Mouse (Mus musculus) limb, embryonic 12.5 days (tissue): ENCODE results near the gene Ndufaf2. TPM values are rescaled to one million over a fixed set of nuclear protein-coding genes. Genes with fewer than 3 reads are reported as not detected.
A peak's percentile ranks its signal among the peaks of the same experiment; 100 is the strongest.

Source experiments
- ATAC-seq: fragments of 200-750 bp; cut with Nextera tagmentation; 2 replicates; pipeline ENCODE4 v1.8.0; 2017; ENCODE audit warnings: low read depth, moderate TSS enrichment; ENCODE audit not compliant: insufficient number of reproducible peaks, insufficient read depth, low FRiP score, low TSS enrichment
- H3K27ac ChIP-seq: fragments of 300-500 bp; sonication (generic); 2 replicates; pipeline ENCODE4 v1.5.1; 2016; ENCODE audit warnings: mild to moderate bottlenecking, moderate library complexity
- H3K27me3 ChIP-seq: fragments of 300-500 bp; sonication (generic); 2 replicates; pipeline ENCODE4 v1.6.1; 2016; ENCODE audit warnings: mild to moderate bottlenecking, moderate library complexity
- H3K36me3 ChIP-seq: fragments of 300-500 bp; sonication (generic); 2 replicates; pipeline ENCODE4 v1.6.1; 2016; ENCODE audit warnings: mild to moderate bottlenecking, moderate library complexity
- H3K4me1 ChIP-seq: fragments of 300-500 bp; sonication (generic); replicated peaks from 2 replicates; pipeline ENCODE4 v1.6.1; 2016
- H3K4me2 ChIP-seq: fragments of 300-500 bp; sonication (generic); 2 replicates; pipeline ENCODE4 v1.6.1; 2016; ENCODE audit warnings: mild to moderate bottlenecking, moderate library complexity
- H3K4me3 ChIP-seq: fragments of 300-500 bp; sonication (generic); replicated peaks from 2 replicates; pipeline ENCODE4 v1.5.1; 2016; ENCODE audit warnings: mild to moderate bottlenecking
- H3K9ac ChIP-seq: fragments of 300-500 bp; sonication (generic); replicated peaks from 2 replicates; pipeline ENCODE4 v1.6.1; 2016; ENCODE audit warnings: mild to moderate bottlenecking, moderate library complexity
- H3K9me3 ChIP-seq: fragments of 300-500 bp; sonication (generic); 2 replicates; pipeline ENCODE4 v1.6.1; 2016; ENCODE audit warnings: mild to moderate bottlenecking, moderate library complexity
- WGBS: fragments of 180-500 bp; shearing (Covaris S2); methylation state at CpG from one replicate; pipeline ENCODE4 v1.1.7; 2016; 5-methylcytosine and 5-hydroxymethylcytosine counted together
- polyA plus RNA-seq: library from polyadenylated mRNA; unstranded; fragments of >200 nt; fragmentation: Nextera tagmentation; extraction: Ambion mirVana; gene quantifications from 2 replicates; pipeline ENCODE4 v1.2.1, GENCODE M21; 2016

Ndufaf2 gene
- polyA plus RNA-seq, 1 experiment from 2014 or later, result 98.5 TPM

DNA sequence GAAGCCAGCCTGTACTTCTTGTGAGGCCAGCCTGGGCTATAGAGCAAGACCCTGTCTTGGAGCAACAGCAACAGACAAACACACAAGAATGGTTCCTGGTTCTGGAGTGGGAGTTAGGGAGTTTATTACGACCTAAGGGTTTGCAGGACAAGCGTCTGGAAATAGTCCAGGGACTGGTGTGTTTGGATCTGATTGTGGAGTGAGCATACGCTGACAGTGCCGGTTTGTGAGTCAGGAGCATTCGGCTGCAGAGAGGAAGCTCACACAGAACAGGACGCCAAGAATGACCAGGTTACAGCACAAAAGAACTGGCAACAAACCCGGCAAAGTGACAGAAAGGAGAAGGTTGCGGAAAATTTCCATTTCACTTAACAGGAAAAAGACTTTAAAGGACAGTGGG, 12.1 kb upstream of the Ndufaf2 start:
- no peaks in the 10 kb centered on the region for H3K4me1 ChIP-seq
- peaks cover 38% of the 10 kb centered on the region for H3K36me3 ChIP-seq
- H3K9ac ChIP-seq, result no peak overlapping the region
- ATAC-seq, result no peak
- H3K4me2 ChIP-seq, result no peak overlapping the region
- H3K9me3 ChIP-seq, result no peaks in the 10 kb centered on the region
- H3K4me3 ChIP-seq, result no peak overlapping the region
- no peak overlapping the region for H3K27ac ChIP-seq
- no peaks in the 10 kb centered on the region for H3K27me3 ChIP-seq
- WGBS, result 88% methylated on average over 8 of the region's 8 CpGs

DNA sequence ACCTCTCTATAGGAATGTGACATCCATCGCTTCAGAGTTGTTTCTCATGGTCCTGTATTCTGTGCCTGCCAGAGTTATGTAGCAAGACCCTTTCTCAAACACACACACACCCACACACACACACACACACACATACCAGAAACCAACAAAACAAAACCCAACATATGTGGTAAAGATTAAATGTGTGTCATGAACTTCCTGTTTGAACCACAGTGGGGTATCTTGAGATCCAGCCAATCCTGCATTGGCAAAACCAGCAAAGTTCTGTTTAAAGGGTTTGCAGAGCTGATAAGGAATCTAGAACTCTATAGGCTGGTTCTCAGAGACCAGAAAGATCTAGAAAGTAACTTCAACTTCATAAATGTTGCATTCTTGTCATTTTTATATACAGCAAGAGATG, 11.6 kb upstream of the Ndufaf2 start:
- Histone ChIP-seq H3K36me3 (peaks cover 38% of the 10 kb centered on the region), H3K4me1 (no peaks in the 10 kb centered on the region), H3K9ac (no peak overlapping the region), H3K27me3 (no peaks in the 10 kb centered on the region), H3K4me2 (no peak overlapping the region), H3K9me3 (no peaks in the 10 kb centered on the region), H3K4me3 (no peak overlapping the region), H3K27ac (no peak overlapping the region)
- no peak for ATAC-seq
- WGBS, result 94% methylated on average over 1 of the region's 1 CpGs

DNA sequence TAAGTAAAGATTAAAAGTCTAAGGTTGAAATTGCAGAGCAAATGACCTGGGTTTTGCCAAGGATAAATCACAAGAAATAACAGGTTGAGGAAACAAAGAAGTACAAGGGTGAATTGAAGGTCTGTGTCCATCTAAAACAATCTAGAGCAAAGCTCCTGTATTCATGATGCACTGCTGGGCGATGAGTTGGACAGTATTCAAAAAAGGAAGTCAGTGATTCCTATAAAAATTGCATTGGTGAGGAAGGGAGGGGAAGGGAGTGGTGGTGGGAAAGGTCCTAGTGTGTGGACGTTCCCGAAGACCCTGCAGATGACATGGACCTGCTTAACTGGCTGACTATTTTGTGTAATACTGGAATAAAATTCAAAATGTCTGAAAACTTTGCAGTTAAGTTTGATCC, 6.2 kb upstream of the Ndufaf2 start:
- ATAC-seq, result no peak
- 84% methylated on average over 3 of the region's 3 CpGs for WGBS

DNA sequence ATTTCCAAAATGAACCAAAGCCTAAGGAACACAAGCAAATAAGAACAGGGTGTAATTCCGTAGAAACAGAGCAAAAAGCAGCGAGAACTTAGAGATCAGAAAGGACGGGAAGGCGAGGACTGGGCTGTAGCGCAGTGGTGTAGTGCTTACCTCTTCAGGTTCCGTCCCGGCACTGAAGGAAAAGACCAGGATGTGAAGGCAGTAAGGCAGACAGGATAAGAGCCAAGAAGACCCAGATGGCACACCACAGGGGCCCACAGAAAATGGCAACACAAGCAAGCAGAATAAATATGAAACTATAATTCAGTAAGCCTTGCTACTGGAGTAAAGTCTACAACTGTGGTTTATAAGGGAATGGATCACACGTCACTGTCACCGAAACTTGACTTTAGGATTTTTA, 5.5 kb upstream of the Ndufaf2 start:
- Histone ChIP-seq H3K4me1 (peaks cover 8% of the 10 kb centered on the region), H3K9ac (no peak overlapping the region), H3K27me3 (no peaks in the 10 kb centered on the region), H3K9me3 (no peaks in the 10 kb centered on the region), H3K36me3 (peaks cover 9% of the 10 kb centered on the region; the same call in 1 of the 2 replicates), H3K4me3 (no peak overlapping the region), H3K27ac (no peak overlapping the region), H3K4me2 (no peak overlapping the region)
- no peak for ATAC-seq
- 95% methylated on average over 9 of the region's 9 CpGs for WGBS

More for the DNA sequence above, 6.2 kb upstream of the Ndufaf2 start:
- H3K4me3 ChIP-seq, result no peak overlapping the region
- no peak overlapping the region for H3K4me2 ChIP-seq
- H3K36me3 ChIP-seq, result peaks cover 9% of the 10 kb centered on the region; the same call in 1 of the 2 replicates
- peaks cover 3% of the 10 kb centered on the region for H3K4me1 ChIP-seq
- no peak overlapping the region for H3K9ac ChIP-seq
- H3K9me3 ChIP-seq, result no peaks in the 10 kb centered on the region
- no peaks in the 10 kb centered on the region for H3K27me3 ChIP-seq
- no peak overlapping the region for H3K27ac ChIP-seq

DNA sequence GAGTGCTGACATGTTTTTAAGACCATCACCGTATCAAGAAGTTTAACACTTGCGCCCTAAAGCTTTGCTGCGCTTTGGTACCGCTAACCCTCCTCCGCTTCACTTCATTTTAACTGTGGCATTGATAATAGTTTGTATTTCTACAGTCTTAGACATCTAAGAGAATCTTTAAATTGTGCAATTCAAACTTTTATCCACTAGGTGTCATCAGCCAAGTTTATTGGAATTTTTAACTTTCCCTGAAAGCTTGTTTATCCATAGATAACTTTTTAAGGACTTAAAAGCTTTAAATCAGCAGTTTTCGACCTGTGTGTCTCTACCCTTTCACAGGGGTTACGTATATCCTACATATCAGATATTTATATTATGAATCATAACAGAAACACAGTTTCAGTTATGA, 1.5 kb upstream of the Ndufaf2 start:
- Histone ChIP-seq H3K36me3 (peaks cover 9% of the 10 kb centered on the region; the same call in 1 of the 2 replicates), H3K27me3 (no peaks in the 10 kb centered on the region)

DNA sequence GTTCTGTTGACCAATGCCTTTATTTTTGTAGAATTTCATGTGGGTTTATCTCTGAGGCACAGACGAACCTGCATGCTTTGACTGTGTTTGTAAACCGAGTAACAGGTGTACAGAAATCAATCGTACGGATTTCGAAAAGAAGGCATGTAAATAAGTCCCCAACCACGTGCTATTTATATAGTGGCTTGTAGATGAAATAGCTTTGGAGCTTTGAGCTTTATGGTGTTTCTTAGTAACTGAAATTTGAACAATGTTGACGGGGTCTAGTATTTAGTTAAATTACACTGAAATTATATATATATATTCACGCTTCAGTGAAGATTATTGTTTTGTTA, 785 bp upstream of the Ndufaf2 start:
- peaks cover 9% of the 10 kb centered on the region; the same call in 1 of the 2 replicates for H3K36me3 ChIP-seq
- peak overlapping the region; percentile 79 for H3K4me3 ChIP-seq
- peak overlapping the region; percentile 56; the same call in 1 of the 2 replicates for H3K9ac ChIP-seq
- H3K4me2 ChIP-seq, result peak overlapping the region; percentile 86
- H3K9me3 ChIP-seq, result no peaks in the 10 kb centered on the region
- H3K4me1 ChIP-seq, result peaks cover 14% of the 10 kb centered on the region
- H3K27me3 ChIP-seq, result no peaks in the 10 kb centered on the region
- WGBS, result 8% methylated on average over 8 of the region's 8 CpGs
- no peak overlapping the region for H3K27ac ChIP-seq
- ATAC-seq, result no peak

More for the DNA sequence above, 1.5 kb upstream of the Ndufaf2 start:
- no peak overlapping the region for H3K4me3 ChIP-seq
- no peak overlapping the region for H3K9ac ChIP-seq
- 72% methylated on average over 7 of the region's 7 CpGs for WGBS
- peak overlapping the region; percentile 86; the same call in 1 of the 2 replicates for H3K4me2 ChIP-seq
- no peak for ATAC-seq
- peaks cover 14% of the 10 kb centered on the region for H3K4me1 ChIP-seq
- H3K27ac ChIP-seq, result no peak overlapping the region
- no peaks in the 10 kb centered on the region for H3K9me3 ChIP-seq

DNA sequence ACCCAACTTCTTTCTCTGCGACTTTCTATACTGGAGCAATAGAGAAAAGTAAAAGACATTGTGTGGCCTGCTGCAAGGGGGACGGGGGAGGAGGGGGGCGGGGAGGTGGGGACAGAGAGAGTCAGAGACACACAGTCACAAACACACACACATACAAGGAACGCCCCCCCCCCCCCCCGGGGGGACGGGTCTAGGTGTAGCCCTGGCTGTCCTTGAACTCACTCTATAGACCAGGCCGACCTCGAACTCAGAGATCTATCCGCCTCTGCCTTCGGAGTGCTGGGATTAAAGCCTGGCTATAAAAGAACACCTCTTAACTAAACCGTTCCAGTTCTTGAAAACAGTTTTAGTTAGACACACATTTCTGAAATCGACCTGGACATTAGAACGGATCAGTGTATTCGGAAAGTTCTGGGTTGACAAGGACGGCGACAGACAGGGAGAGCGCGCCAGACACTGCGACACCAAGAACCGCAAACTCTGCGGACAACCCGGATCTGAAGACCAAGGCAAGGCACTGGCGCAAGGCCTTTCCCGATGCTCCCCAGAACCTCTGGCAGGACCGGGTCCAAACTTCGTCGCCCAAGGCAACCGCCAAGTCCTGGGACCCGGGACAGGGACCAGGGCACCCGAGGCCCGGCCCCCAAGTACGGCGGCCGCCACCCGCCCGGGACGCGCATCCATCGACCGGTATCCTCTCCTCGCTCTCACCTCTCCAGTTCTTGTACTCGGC, 525 bp downstream of the Ndufaf2 start:
- peak; percentile 33 for ATAC-seq
- Histone ChIP-seq H3K9ac (peak overlapping the region; percentile 77), H3K9me3 (no peaks in the 10 kb centered on the region), H3K27ac (peak overlapping the region; percentile 62; the same call in 1 of the 2 replicates), H3K36me3 (peaks cover 6% of the 10 kb centered on the region; the same call in 1 of the 2 replicates), H3K27me3 (no peaks in the 10 kb centered on the region), H3K4me1 (peaks cover 14% of the 10 kb centered on the region), H3K4me3 (peak overlapping the region; percentile 79), H3K4me2 (peak overlapping the region; percentile 86)
- 3% methylated on average over 41 of the region's 42 CpGs for WGBS

DNA sequence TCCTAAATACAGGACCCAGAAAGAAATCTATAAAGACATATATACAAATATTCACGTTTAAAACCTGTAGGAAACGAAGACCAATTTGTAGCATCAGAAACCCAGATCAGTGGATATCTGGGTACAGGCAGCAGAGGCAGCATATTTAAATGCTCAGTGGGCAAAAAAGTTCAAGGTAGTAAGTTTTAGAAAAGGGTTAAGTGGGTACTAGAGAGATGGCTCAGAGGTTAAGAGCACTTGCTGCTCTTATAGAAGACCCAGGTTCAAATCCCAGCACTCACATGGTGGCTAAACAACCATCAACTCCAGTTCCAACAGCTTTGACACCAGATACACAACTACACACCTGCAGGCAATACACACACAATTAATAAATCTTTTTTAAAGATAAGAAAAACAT, 1.3 kb downstream of the Ndufaf2 start:
- Histone ChIP-seq H3K4me2 (peak overlapping the region; percentile 86; the same call in 1 of the 2 replicates), H3K4me3 (no peak overlapping the region), H3K36me3 (peaks cover 6% of the 10 kb centered on the region; the same call in 1 of the 2 replicates), H3K27me3 (no peaks in the 10 kb centered on the region), H3K9me3 (no peaks in the 10 kb centered on the region), H3K9ac (no peak overlapping the region), H3K27ac (no peak overlapping the region), H3K4me1 (peaks cover 14% of the 10 kb centered on the region)
- ATAC-seq, result no peak
- WGBS, result 82% methylated on average over 2 of the region's 2 CpGs

DNA sequence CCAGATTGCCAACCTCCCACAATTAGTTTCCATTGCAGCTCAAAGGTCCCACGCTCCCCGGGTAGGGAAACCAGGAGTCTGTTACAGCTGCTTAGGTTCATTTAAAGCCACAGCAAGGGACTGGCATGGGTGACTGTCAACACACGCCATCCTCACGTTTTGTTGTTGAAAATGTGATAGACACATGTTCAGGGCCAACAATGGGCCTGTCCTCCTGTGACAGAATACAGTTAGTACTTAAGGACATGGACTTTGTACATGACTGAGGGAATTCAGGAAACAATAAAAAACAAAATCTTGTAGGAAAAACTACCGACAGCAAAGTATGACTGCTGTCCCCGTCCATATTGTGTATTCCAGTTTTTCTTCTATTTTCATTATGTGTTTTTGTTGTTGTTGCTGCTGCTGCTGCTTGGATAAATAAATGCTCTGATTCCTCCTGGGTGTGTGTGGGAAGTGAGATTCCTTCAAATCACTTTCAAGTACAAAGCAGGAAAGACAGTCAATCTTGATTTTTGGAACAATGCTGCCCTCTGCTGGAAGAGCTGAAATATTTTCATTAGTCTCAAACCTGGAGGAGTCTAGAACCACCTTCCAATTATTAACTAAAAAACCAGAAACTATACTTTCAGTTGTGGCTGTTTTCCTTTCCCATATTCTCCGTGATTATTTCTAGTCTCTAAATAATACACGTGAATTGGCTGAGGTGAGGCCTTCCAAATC, 5.6 kb downstream of the Ndufaf2 start:
- WGBS, result 70% methylated on average over 8 of the region's 8 CpGs
- Histone ChIP-seq H3K27ac (no peak overlapping the region), H3K9ac (no peak overlapping the region), H3K4me2 (no peak overlapping the region), H3K4me1 (peaks cover 6% of the 10 kb centered on the region), H3K27me3 (no peaks in the 10 kb centered on the region), H3K36me3 (no peaks in the 10 kb centered on the region), H3K4me3 (no peak overlapping the region), H3K9me3 (no peaks in the 10 kb centered on the region)
- no peak for ATAC-seq

DNA sequence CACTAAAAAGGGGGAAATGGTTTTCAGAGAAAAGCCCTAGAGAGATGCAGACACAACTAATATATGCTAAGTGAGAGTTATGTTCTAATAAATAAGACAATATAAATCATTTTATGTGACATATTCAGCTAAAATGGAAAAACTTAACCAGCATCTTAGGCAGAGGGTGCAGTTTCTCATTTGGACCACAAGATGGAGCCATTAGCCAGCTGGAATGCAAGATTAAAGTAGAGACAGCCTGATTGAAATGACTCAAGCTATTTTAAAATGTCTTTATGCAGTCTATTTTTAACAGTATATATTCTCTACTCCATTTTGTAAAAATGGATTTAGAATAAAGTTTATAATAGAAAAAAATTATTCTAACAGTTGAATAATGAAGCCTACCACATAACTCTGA, 6.6 kb downstream of the Ndufaf2 start:
- no peaks in the 10 kb centered on the region for H3K36me3 ChIP-seq
- H3K4me2 ChIP-seq, result no peak overlapping the region
- no peak overlapping the region for H3K9ac ChIP-seq
- no peak overlapping the region for H3K4me3 ChIP-seq
- no peak for ATAC-seq
- no peaks in the 10 kb centered on the region for H3K4me1 ChIP-seq
- H3K9me3 ChIP-seq, result no peaks in the 10 kb centered on the region
- H3K27ac ChIP-seq, result no peak overlapping the region
- H3K27me3 ChIP-seq, result no peaks in the 10 kb centered on the region

DNA sequence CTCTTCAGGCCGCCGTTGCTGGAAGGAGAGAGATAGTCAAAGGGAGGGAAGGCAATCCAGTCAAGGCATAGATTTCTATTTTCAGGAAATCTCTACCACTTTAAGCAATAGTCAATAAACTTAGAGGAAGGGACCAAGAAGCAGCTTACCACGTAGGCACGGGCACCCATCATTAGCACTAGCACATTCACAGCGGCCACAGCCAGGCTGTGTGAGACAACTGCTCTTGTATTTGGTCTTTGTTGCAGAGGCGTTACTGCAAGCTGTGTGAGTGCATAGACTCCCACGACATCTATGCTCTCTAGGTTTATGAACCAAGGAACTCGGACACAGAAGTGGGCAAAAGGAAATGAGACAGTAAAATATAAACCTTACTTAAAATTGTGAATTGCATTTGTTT, 14.3 kb downstream of the Ndufaf2 start:
- Histone ChIP-seq H3K27ac (no peak overlapping the region), H3K4me1 (no peaks in the 10 kb centered on the region; the same call in 1 of the 2 replicates), H3K27me3 (no peaks in the 10 kb centered on the region), H3K36me3 (no peaks in the 10 kb centered on the region), H3K9me3 (no peaks in the 10 kb centered on the region), H3K9ac (no peak overlapping the region), H3K4me3 (no peak overlapping the region), H3K4me2 (no peak overlapping the region)
- ATAC-seq, result no peak
- WGBS, result 94% methylated on average over 8 of the region's 8 CpGs
